In genomic region chr10:119123517-119123916, GRCm38 (mm10) we compare ENCODE assay signal across 20 mouse cellular contexts.
DNase-seq lines count a peak whose midpoint lies in the region; ATAC-seq lines count a peak whose summit lies in the region.
"Had no signal": no experiment of that assay in that cellular context is flagged by ENCODE, and none has a peak within 500 bp of the region (broad histone marks: within the 10 kb centered on the region; RNA-seq: fewer than 3 reads in every experiment).

No protein-coding gene starts in this region.

- H3K9ac ChIP-seq in embryonic facial prominence, embryonic 14.5 days (ENCODE audit: low read depth, low read length): no peak overlapping the region
- H3K9ac ChIP-seq in midbrain, embryonic 11.5 days (ENCODE audit: low read length): no peak overlapping the region
- no peak overlapping the region for H3K9ac ChIP-seq in midbrain, embryonic 13.5 days (replicated peaks)
- H3K9ac ChIP-seq in kidney, embryonic 15.5 days: no peak overlapping the region
- H3K9ac ChIP-seq: embryonic facial prominence, embryonic 12.5 days; forebrain, embryonic 12.5 days; hindbrain, embryonic 15.5 days had no signal

- H3K9me3 ChIP-seq in embryonic facial prominence, embryonic 14.5 days (ENCODE audit: control insufficient read depth, low read length): no peaks in the 10 kb centered on the region
- no peaks in the 10 kb centered on the region for H3K9me3 ChIP-seq in embryonic facial prominence, embryonic 10.5 days
- peaks cover 3% of the 10 kb centered on the region; the same call in 1 of the 2 replicates for H3K9me3 ChIP-seq in midbrain, embryonic 11.5 days (ENCODE audit: control insufficient read depth, low read length)
- no peaks in the 10 kb centered on the region for H3K9me3 ChIP-seq in midbrain, embryonic 13.5 days
- H3K9me3 ChIP-seq in kidney, embryonic 15.5 days (replicated peaks): no peaks in the 10 kb centered on the region
- H3K9me3 ChIP-seq: embryonic facial prominence, embryonic 12.5 days; forebrain, embryonic 12.5 days; hindbrain, embryonic 15.5 days had no signal

- no peak overlapping the region for H3K27ac ChIP-seq in embryonic facial prominence, embryonic 14.5 days (replicated peaks; ENCODE audit: low read depth, low read length)
- H3K27ac ChIP-seq in embryonic facial prominence, embryonic 10.5 days (replicated peaks): no peak overlapping the region
- H3K27ac ChIP-seq in midbrain, embryonic 11.5 days (ENCODE audit: low read depth, low read length): no peak overlapping the region
- no peak overlapping the region for H3K27ac ChIP-seq in midbrain, embryonic 13.5 days
- no peak overlapping the region for H3K27ac ChIP-seq in kidney, embryonic 15.5 days
- H3K27ac ChIP-seq: embryonic facial prominence, embryonic 12.5 days; forebrain, embryonic 12.5 days; heart, embryonic 10.5 days; hindbrain, embryonic 15.5 days had no signal

- WGBS in embryonic facial prominence, embryonic 14.5 days: 77% methylated on average over 5 of the region's 5 CpGs
- WGBS in embryonic facial prominence, embryonic 10.5 days: 71% methylated on average over 5 of the region's 5 CpGs
- WGBS in midbrain, embryonic 11.5 days: 24% methylated on average over 5 of the region's 5 CpGs
- WGBS in midbrain, embryonic 13.5 days: 22% methylated on average over 5 of the region's 5 CpGs
- 81% methylated on average over 5 of the region's 5 CpGs for WGBS in kidney, embryonic 15.5 days

- H3K27me3 ChIP-seq in embryonic facial prominence, embryonic 14.5 days (replicated peaks; ENCODE audit: control insufficient read depth, insufficient read depth, low read length): no peaks in the 10 kb centered on the region
- no peaks in the 10 kb centered on the region for H3K27me3 ChIP-seq in embryonic facial prominence, embryonic 10.5 days (replicated peaks; ENCODE audit: low read depth, poor library complexity, severe bottlenecking)
- H3K27me3 ChIP-seq in midbrain, embryonic 11.5 days (ENCODE audit: control insufficient read depth, insufficient read depth, low read length): no peaks in the 10 kb centered on the region
- no peaks in the 10 kb centered on the region for H3K27me3 ChIP-seq in midbrain, embryonic 13.5 days
- H3K27me3 ChIP-seq in kidney, embryonic 15.5 days: no peaks in the 10 kb centered on the region
- H3K27me3 ChIP-seq: embryonic facial prominence, embryonic 12.5 days; forebrain, embryonic 12.5 days; hindbrain, embryonic 15.5 days had no signal

- H3K4me3 ChIP-seq in embryonic facial prominence, embryonic 14.5 days (ENCODE audit: low read depth, low read length): no peak overlapping the region
- no peak overlapping the region for H3K4me3 ChIP-seq in embryonic facial prominence, embryonic 10.5 days
- no peak overlapping the region for H3K4me3 ChIP-seq in midbrain, embryonic 11.5 days (ENCODE audit: low read depth, low read length)
- no peak overlapping the region for H3K4me3 ChIP-seq in midbrain, embryonic 13.5 days (replicated peaks)
- H3K4me3 ChIP-seq in kidney, embryonic 15.5 days (replicated peaks): no peak overlapping the region
- H3K4me3 ChIP-seq: embryonic facial prominence, embryonic 12.5 days; forebrain, embryonic 12.5 days; heart, embryonic 10.5 days; hindbrain, embryonic 15.5 days had no signal

- no peaks in the 10 kb centered on the region; the same call in 1 of the 2 replicates for H3K4me1 ChIP-seq in embryonic facial prominence, embryonic 14.5 days (ENCODE audit: control insufficient read depth, insufficient read depth, low read length)
- 0 out of 2 replicates have a peak, but pooled peaks cover 6% of the 10 kb centered on the region for H3K4me1 ChIP-seq in embryonic facial prominence, embryonic 10.5 days
- H3K4me1 ChIP-seq in midbrain, embryonic 11.5 days (ENCODE audit: control insufficient read depth, insufficient read depth, low read length): no peaks in the 10 kb centered on the region
- H3K4me1 ChIP-seq in midbrain, embryonic 13.5 days (replicated peaks): no peaks in the 10 kb centered on the region; the same call in 1 of the 2 replicates
- no peaks in the 10 kb centered on the region for H3K4me1 ChIP-seq in kidney, embryonic 15.5 days
- H3K4me1 ChIP-seq: embryonic facial prominence, embryonic 12.5 days; forebrain, embryonic 12.5 days; heart, embryonic 10.5 days; hindbrain, embryonic 15.5 days had no signal

- no peak for DNase-seq in embryonic facial prominence, embryonic 14.5 days (ENCODE audit: low spot score)
- no peak for DNase-seq in embryonic facial prominence, embryonic 10.5 days (ENCODE audit: low spot score)
- DNase-seq in midbrain, embryonic 11.5 days (ENCODE audit: low spot score, missing footprints): no peak
- peak; percentile 34 for DNase-seq in embryo, embryonic 11 days
- no peak for DNase-seq in kidney, postnatal 4 days
- DNase-seq: adrenal gland, postnatal 10 days; cerebellum, adult 11 months; cerebellum, adult 8-10 months; cerebellum, postnatal 14 days; gastrocnemius, postnatal 10 days; heart, adult 18-20 months; heart, postnatal 10 days; heart, postnatal 4 days had no signal

- H3K36me3 ChIP-seq in embryonic facial prominence, embryonic 14.5 days (ENCODE audit: control insufficient read depth, insufficient read depth, low read length): no peaks in the 10 kb centered on the region
- no peaks in the 10 kb centered on the region for H3K36me3 ChIP-seq in embryonic facial prominence, embryonic 10.5 days (replicated peaks)
- H3K36me3 ChIP-seq in midbrain, embryonic 11.5 days (ENCODE audit: control insufficient read depth, insufficient read depth, low read length): no peaks in the 10 kb centered on the region
- H3K36me3 ChIP-seq in midbrain, embryonic 13.5 days: no peaks in the 10 kb centered on the region
- H3K36me3 ChIP-seq in kidney, embryonic 15.5 days: no peaks in the 10 kb centered on the region
- H3K36me3 ChIP-seq: embryonic facial prominence, embryonic 12.5 days; forebrain, embryonic 12.5 days; heart, embryonic 10.5 days; hindbrain, embryonic 15.5 days had no signal

- peak; percentile 41; the same call in 1 of the 2 replicates for ATAC-seq in embryonic facial prominence, embryonic 14.5 days (ENCODE audit: low read depth)
- ATAC-seq in midbrain, embryonic 11.5 days (ENCODE audit: low FRiP score): peak; percentile 86
- no peak for ATAC-seq in midbrain, embryonic 13.5 days
- ATAC-seq in kidney, embryonic 15.5 days (replicated peaks; ENCODE audit: low FRiP score): no peak
- ATAC-seq: forebrain, embryonic 16.5 days had no signal

- no peak overlapping the region for H3K4me2 ChIP-seq in embryonic facial prominence, embryonic 14.5 days (ENCODE audit: low read depth, low read length)
- H3K4me2 ChIP-seq in midbrain, embryonic 11.5 days: no peak overlapping the region
- H3K4me2 ChIP-seq in midbrain, embryonic 13.5 days (replicated peaks): no peak overlapping the region
- H3K4me2 ChIP-seq in kidney, embryonic 15.5 days: no peak overlapping the region
- H3K4me2 ChIP-seq: embryonic facial prominence, embryonic 12.5 days; forebrain, embryonic 12.5 days; hindbrain, embryonic 15.5 days had no signal

Comparison
In these comparisons a context has a peak if more than half of its experiments do, and no peak if none do; other contexts are left out.
1. ATAC-seq: peak in embryonic facial prominence, embryonic 14.5 days (single experiment) and midbrain, embryonic 11.5 days (single experiment); none in midbrain, embryonic 13.5 days (single experiment) and kidney, embryonic 15.5 days (single experiment).